17 mouse cellular contexts compared by ENCODE assay signal in the genomic region with DNA sequence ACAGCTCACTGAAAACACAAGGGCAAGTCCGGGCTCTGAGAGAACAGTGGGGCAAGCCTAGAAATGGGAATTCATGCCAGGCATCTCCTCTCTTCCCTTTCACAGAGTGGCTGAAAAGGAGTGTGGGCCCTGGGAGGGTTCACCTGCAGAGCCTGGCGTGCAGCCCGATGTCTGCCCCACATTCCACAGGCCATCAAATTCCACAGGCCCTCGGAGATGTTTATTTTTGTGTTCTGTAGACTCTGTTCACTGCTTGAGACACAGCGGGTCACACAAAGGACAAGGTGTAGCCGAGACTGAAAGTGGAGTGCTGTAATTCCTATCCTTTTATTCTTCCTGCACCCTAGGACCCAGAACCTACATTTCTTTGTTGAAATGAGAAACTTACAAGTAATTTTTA. TPM values are rescaled to one million over a fixed set of nuclear protein-coding genes. Genes with fewer than 3 reads are reported as not detected.
DNase-seq lines count a peak whose midpoint lies in the region; ATAC-seq and TF ChIP-seq lines count a peak whose summit lies in the region.
"Had no signal": no experiment of that assay in that cellular context is flagged by ENCODE, and none has a peak within 500 bp of the region (broad histone marks: within the 10 kb centered on the region; RNA-seq: fewer than 3 reads in every experiment).

No protein-coding gene starts in this region.

- H3K9ac ChIP-seq in heart, embryonic 14.5 days (ENCODE audit: low read length): peak overlapping the region; percentile 31; the same call in 1 of the 2 replicates
- no peak overlapping the region for H3K9ac ChIP-seq in heart, embryonic 11.5 days (ENCODE audit: low read depth, low read length)
- no peak overlapping the region for H3K9ac ChIP-seq in kidney, embryonic 16.5 days (replicated peaks; ENCODE audit: low read length)
- H3K9ac ChIP-seq in lung, postnatal 0 days (replicated peaks; ENCODE audit: low read depth): no peak overlapping the region
- no peak overlapping the region for H3K9ac ChIP-seq in midbrain, embryonic 16.5 days (ENCODE audit: low read depth, low read length)

- no peaks in the 10 kb centered on the region for H3K27me3 ChIP-seq in heart, embryonic 14.5 days (ENCODE audit: control insufficient read depth, insufficient read depth, low read length)
- H3K27me3 ChIP-seq in heart, embryonic 11.5 days (ENCODE audit: control insufficient read depth, insufficient read depth, low read length): no peaks in the 10 kb centered on the region
- H3K27me3 ChIP-seq in kidney, embryonic 16.5 days (ENCODE audit: insufficient read depth, low read length): no peaks in the 10 kb centered on the region
- no peaks in the 10 kb centered on the region for H3K27me3 ChIP-seq in lung, postnatal 0 days (replicated peaks; ENCODE audit: insufficient read depth, low read length)
- no peaks in the 10 kb centered on the region for H3K27me3 ChIP-seq in midbrain, embryonic 16.5 days (ENCODE audit: control insufficient read depth, insufficient read depth, low read depth, low read length)

- WGBS in heart, embryonic 14.5 days: 31% methylated on average over 6 of the region's 6 CpGs
- WGBS in heart, embryonic 11.5 days (ENCODE audit: insufficient replicate concordance): 33% methylated on average over 6 of the region's 6 CpGs
- WGBS in kidney, embryonic 16.5 days: 55% methylated on average over 6 of the region's 6 CpGs
- WGBS in lung, postnatal 0 days: 19% methylated on average over 6 of the region's 6 CpGs
- 78% methylated on average over 6 of the region's 6 CpGs for WGBS in midbrain, embryonic 16.5 days

- no peak overlapping the region for H3K4me3 ChIP-seq in heart, embryonic 14.5 days (ENCODE audit: control insufficient read depth in 1 of 2, insufficient read depth in 1 of 2, low read depth in 1 of 2, low read length in 2 of 2)
- H3K4me3 ChIP-seq in heart, embryonic 11.5 days (ENCODE audit: low read depth, low read length): no peak overlapping the region
- no peak overlapping the region for H3K4me3 ChIP-seq in kidney, embryonic 16.5 days (ENCODE audit: low read length)
- H3K4me3 ChIP-seq in lung, postnatal 0 days (ENCODE audit: low read depth, low read length): no peak overlapping the region
- no peak overlapping the region for H3K4me3 ChIP-seq in midbrain, embryonic 16.5 days (ENCODE audit: low read depth, low read length)
- H3K4me3 ChIP-seq: forebrain, embryonic 10.5 days had no signal

- H3K9me3 ChIP-seq in heart, embryonic 14.5 days (ENCODE audit: control insufficient read depth, low read length): no peaks in the 10 kb centered on the region
- no peaks in the 10 kb centered on the region for H3K9me3 ChIP-seq in heart, embryonic 11.5 days (replicated peaks; ENCODE audit: control insufficient read depth, low read length)
- H3K9me3 ChIP-seq in kidney, embryonic 16.5 days (ENCODE audit: low read length): no peaks in the 10 kb centered on the region
- no peaks in the 10 kb centered on the region for H3K9me3 ChIP-seq in lung, postnatal 0 days (ENCODE audit: low read length)
- no peaks in the 10 kb centered on the region for H3K9me3 ChIP-seq in midbrain, embryonic 16.5 days (replicated peaks; ENCODE audit: control insufficient read depth, low read length, poor library complexity, severe bottlenecking)
- H3K9me3 ChIP-seq: forebrain, embryonic 10.5 days had no signal

- peak; percentile 94 for TF ChIP-seq EP300 in lung, postnatal 0 days (IDR thresholded peaks at IDR 0.05)

- H3K27ac ChIP-seq in heart, embryonic 14.5 days (replicated peaks in 1 of 2; ENCODE audit: control insufficient read depth in 1 of 2, insufficient read depth in 1 of 2, low read depth in 2 of 2, low read length in 2 of 2): peak overlapping the region; percentile 21 to 53; a peak in 3 of 4 replicates
- H3K27ac ChIP-seq in heart, embryonic 11.5 days (ENCODE audit: low read depth, low read length): no peak overlapping the region
- no peak overlapping the region for H3K27ac ChIP-seq in kidney, embryonic 16.5 days (ENCODE audit: low read length)
- H3K27ac ChIP-seq in lung, postnatal 0 days (ENCODE audit: low read length): peak overlapping the region; percentile 59
- no peak overlapping the region for H3K27ac ChIP-seq in midbrain, embryonic 16.5 days (ENCODE audit: low read length)
- H3K27ac ChIP-seq: forebrain, embryonic 10.5 days had no signal

- intact Hi-C loops in gastrocnemius, postnatal 14 days (cut with DNase I; ENCODE audit: low total_unique reads): no loop called here

- no peak for TF ChIP-seq CTCF in lung, postnatal 0 days (IDR thresholded peaks at IDR 0.05)

- peaks cover 7 to 11% of the 10 kb centered on the region in 2 experiments for H3K4me1 ChIP-seq in heart, embryonic 14.5 days (ENCODE audit: control insufficient read depth in 2 of 2, insufficient read depth in 2 of 2, low read length in 2 of 2)
- H3K4me1 ChIP-seq in heart, embryonic 11.5 days (ENCODE audit: control insufficient read depth, insufficient read depth, low read length): 0 out of 2 replicates have a peak, but pooled peaks cover 3% of the 10 kb centered on the region
- H3K4me1 ChIP-seq in kidney, embryonic 16.5 days (ENCODE audit: insufficient read depth, low read length): 0 out of 2 replicates have a peak, but pooled peaks cover 2% of the 10 kb centered on the region
- no peaks in the 10 kb centered on the region for H3K4me1 ChIP-seq in lung, postnatal 0 days (ENCODE audit: insufficient read depth, low read depth, low read length)
- H3K4me1 ChIP-seq in midbrain, embryonic 16.5 days (ENCODE audit: control insufficient read depth, insufficient read depth, low read length): no peaks in the 10 kb centered on the region
- H3K4me1 ChIP-seq: forebrain, embryonic 10.5 days had no signal

- peak overlapping the region; percentile 34 for H3K4me2 ChIP-seq in heart, embryonic 14.5 days (ENCODE audit: low read length)
- no peak overlapping the region for H3K4me2 ChIP-seq in heart, embryonic 11.5 days
- H3K4me2 ChIP-seq in kidney, embryonic 16.5 days (replicated peaks; ENCODE audit: low read depth, low read length): no peak overlapping the region
- no peak overlapping the region; the same call in 1 of the 2 replicates for H3K4me2 ChIP-seq in lung, postnatal 0 days (replicated peaks; ENCODE audit: low read depth, low read length)
- no peak overlapping the region for H3K4me2 ChIP-seq in midbrain, embryonic 16.5 days (ENCODE audit: low read length)

- DNase-seq in R1 (ENCODE audit: low read depth, low spot score): peak; percentile 4
- DNase-seq in lung, postnatal 0 days (ENCODE audit: low spot score): peak; percentile 79
- DNase-seq in gastrocnemius, postnatal 14 days: no peak
- no peak for DNase-seq in B cell, adult 2 months
- DNase-seq: cerebellum, adult 9-10 months; layer of hippocampus, postnatal 36 days; right cerebral cortex, postnatal 14 days; thymus, postnatal 14 days had no signal

- ATAC-seq in heart, embryonic 14.5 days (ENCODE audit: insufficient number of reproducible peaks, insufficient read depth, low FRiP score, low read depth): no peak
- ATAC-seq in heart, embryonic 11.5 days (replicated peaks; ENCODE audit: insufficient number of reproducible peaks, low FRiP score, low TSS enrichment): no peak
- peak; percentile 54; the same call in 1 of the 2 replicates for ATAC-seq in kidney, embryonic 16.5 days (ENCODE audit: low FRiP score, low TSS enrichment)
- ATAC-seq in lung, postnatal 0 days: peak; percentile 95
- no peak for ATAC-seq in midbrain, embryonic 16.5 days
- ATAC-seq: inflammation-experienced regulatory T-cells, adult 6 months had no signal

- no peaks in the 10 kb centered on the region for H3K36me3 ChIP-seq in heart, embryonic 14.5 days (ENCODE audit: control insufficient read depth, insufficient read depth, low read length)
- H3K36me3 ChIP-seq in heart, embryonic 11.5 days (ENCODE audit: control insufficient read depth, insufficient read depth, low read length): no peaks in the 10 kb centered on the region
- H3K36me3 ChIP-seq in kidney, embryonic 16.5 days (ENCODE audit: insufficient read depth, low read length): no peaks in the 10 kb centered on the region
- H3K36me3 ChIP-seq in lung, postnatal 0 days (ENCODE audit: insufficient read depth, low read length): no peaks in the 10 kb centered on the region
- no peaks in the 10 kb centered on the region for H3K36me3 ChIP-seq in midbrain, embryonic 16.5 days (ENCODE audit: control insufficient read depth, insufficient read depth, low read length)
- H3K36me3 ChIP-seq: forebrain, embryonic 10.5 days had no signal

RNA-seq across cellular contexts. Expression of a gene that starts 40.8 kb away (rescaled TPM):
- 19.7 and 20.2 TPM in 2 replicates for polyA plus RNA-seq in heart, embryonic 14.5 days (2014; fragmentation: Nextera tagmentation; extraction: Ambion mirVana)
- polyA plus RNA-seq in heart, embryonic 11.5 days (2014; fragmentation: Nextera tagmentation; extraction: Ambion mirVana): 37.2 and 41.1 TPM in 2 replicates
- 17.9 and 19.1 TPM in 2 replicates for polyA plus RNA-seq in kidney, embryonic 16.5 days (2015; fragmentation: Nextera tagmentation; extraction: Ambion mirVana)
- 8.4 and 9.4 TPM in 2 replicates for polyA plus RNA-seq in lung, postnatal 0 days (2015; fragmentation: Nextera tagmentation; extraction: Ambion mirVana)
- total RNA-seq in gastrocnemius, postnatal 14 days (2021): 1 to 10 TPM; 1.5 to 1.8 TPM
- 2.8 and 3.0 TPM in 2 replicates for polyA plus RNA-seq in midbrain, embryonic 16.5 days (2015; fragmentation: Nextera tagmentation; extraction: Ambion mirVana)
- total RNA-seq: megakaryocyte progenitor cell, adult 5-6 weeks; monocyte, adult 5-6 weeks; neutrophil, adult 5-6 weeks had no signal

Comparison
In these comparisons a context has a peak if more than half of its experiments do, and no peak if none do; other contexts are left out.
1. H3K27ac ChIP-seq: peak in heart, embryonic 14.5 days (2 of 2) and lung, postnatal 0 days (single experiment); none in heart, embryonic 11.5 days (single experiment), kidney, embryonic 16.5 days (single experiment) and midbrain, embryonic 16.5 days (single experiment).
2. ATAC-seq: peak in kidney, embryonic 16.5 days (single experiment) and lung, postnatal 0 days (single experiment); none in heart, embryonic 14.5 days (single experiment), heart, embryonic 11.5 days (single experiment) and midbrain, embryonic 16.5 days (single experiment).
3. DNase-seq: peak in R1 (single experiment) and lung, postnatal 0 days (single experiment); none in gastrocnemius, postnatal 14 days (single experiment) and B cell, adult 2 months (0 of 2).